Mouse (Mus musculus): ENCODE results near the gene Gm20721.

GRCm38 (mm10) chr2:174300666-174301065, 45.8 kb downstream of the Gm20721 start:
- no peak for TF ChIP-seq POLR2A (IDR thresholded peaks at IDR 0.05; ENCODE audit: borderline replicate concordance, extremely low read depth, low read depth, low read length)
- TF ChIP-seq CTCF (IDR thresholded peaks at IDR 0.05; ENCODE audit: insufficient read depth, low read length) = no peak
